8 mouse cellular contexts compared by ENCODE assay signal in the genomic region with DNA sequence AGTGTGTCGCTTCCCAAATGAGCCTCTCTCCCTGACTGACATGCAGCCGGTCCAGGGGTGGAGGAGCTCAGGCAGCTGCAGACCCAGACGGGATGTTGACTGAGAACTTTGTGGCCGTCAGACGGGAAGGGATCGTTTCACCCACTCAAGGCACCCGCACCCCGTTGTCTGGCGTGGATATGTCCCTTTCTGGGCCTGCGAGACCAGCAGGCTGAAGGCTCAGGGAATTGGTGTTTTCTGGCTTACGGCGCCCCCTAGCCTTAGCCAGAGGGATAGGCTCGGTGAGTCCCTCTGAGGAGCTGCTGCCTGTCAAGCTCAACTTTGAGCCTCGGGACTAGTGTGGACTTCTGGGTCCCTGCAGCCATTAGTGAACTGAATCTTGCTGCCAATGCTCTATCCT. TPM values are rescaled to one million over a fixed set of nuclear protein-coding genes. Genes with fewer than 3 reads are reported as not detected.
DNase-seq lines count a peak whose midpoint lies in the region; ATAC-seq and TF ChIP-seq lines count a peak whose summit lies in the region.

No protein-coding gene starts in this region.

- H3K79me3 ChIP-seq in C2C12 (ENCODE audit: low read depth), result peaks cover 7% of the 10 kb centered on the region

- TF ChIP-seq POLR2A in testis, adult 2 months (IDR thresholded peaks at IDR 0.05; ENCODE audit: control insufficient read depth, low read depth, low read length), result no peak

- 0 out of 2 replicates have a peak, but pooled peaks have one; percentile 23 for ATAC-seq in heart, embryonic 15.5 days (replicated peaks; ENCODE audit: insufficient number of reproducible peaks, insufficient read depth, low FRiP score, low read depth)
- ATAC-seq in liver, embryonic 14.5 days (ENCODE audit: insufficient read depth), result 0 out of 2 replicates have a peak, but pooled peaks have one; percentile 47
- ATAC-seq in neural tube, embryonic 12.5 days (ENCODE audit: low FRiP score, low read depth), result peak; percentile 62

- no peak for TF ChIP-seq EP300 in liver, embryonic 14.5 days (IDR thresholded peaks at IDR 0.05; ENCODE audit: low read depth)

- peak overlapping the region; percentile 66 for H3K4me2 ChIP-seq in heart, embryonic 15.5 days
- peak overlapping the region; percentile 43 for H3K4me2 ChIP-seq in liver, embryonic 14.5 days (ENCODE audit: low read depth)
- peak overlapping the region; percentile 57 for H3K4me2 ChIP-seq in neural tube, embryonic 12.5 days (replicated peaks)

- peaks cover 44% of the 10 kb centered on the region for H3K4me1 ChIP-seq in forebrain, embryonic 10.5 days
- peaks cover 13% of the 10 kb centered on the region for H3K4me1 ChIP-seq in heart, embryonic 15.5 days (replicated peaks)
- peaks cover 0 to 2% of the 10 kb centered on the region in 2 experiments; a peak in 1 of 4 replicates for H3K4me1 ChIP-seq in liver, embryonic 14.5 days (replicated peaks; ENCODE audit: control insufficient read depth in 2 of 2, insufficient read depth in 2 of 2, low read length in 1 of 2)
- peaks cover 16% of the 10 kb centered on the region for H3K4me1 ChIP-seq in neural tube, embryonic 12.5 days
- peaks cover 19% of the 10 kb centered on the region for H3K4me1 ChIP-seq in testis, adult 2 months (ENCODE audit: control insufficient read depth, insufficient read depth, low read length)

- H3K27me3 ChIP-seq in C2C12 (ENCODE audit: control insufficient read depth, insufficient read depth, insufficient read length), result no peaks in the 10 kb centered on the region
- peaks cover 44% of the 10 kb centered on the region for H3K27me3 ChIP-seq in forebrain, embryonic 10.5 days (ENCODE audit: poor library complexity, severe bottlenecking)
- no peaks in the 10 kb centered on the region; the same call in 1 of the 2 replicates for H3K27me3 ChIP-seq in heart, embryonic 15.5 days
- peaks cover 25% of the 10 kb centered on the region for H3K27me3 ChIP-seq in liver, embryonic 14.5 days (ENCODE audit: control insufficient read depth, insufficient read depth, low read length)
- peaks cover 5% of the 10 kb centered on the region for H3K27me3 ChIP-seq in neural tube, embryonic 12.5 days (replicated peaks)
- H3K27me3 ChIP-seq in testis, adult 2 months (ENCODE audit: control insufficient read depth, insufficient read depth, low read length), result no peaks in the 10 kb centered on the region

- TF ChIP-seq CTCF in C2C12 (IDR thresholded peaks at IDR 0.05; ENCODE audit: control insufficient read depth, insufficient read depth, insufficient read length), result peak; percentile 87
- peak; percentile 92 for TF ChIP-seq CTCF in liver, embryonic 14.5 days (IDR thresholded peaks at IDR 0.05; ENCODE audit: low read depth)
- TF ChIP-seq CTCF in testis, adult 2 months (IDR thresholded peaks at IDR 0.05; ENCODE audit: control insufficient read depth, insufficient read depth, insufficient replicate concordance, low read depth, low read length), result peak; percentile 94

- peak overlapping the region; percentile 74 for H3K27ac ChIP-seq in forebrain, embryonic 10.5 days
- H3K27ac ChIP-seq in heart, embryonic 15.5 days, result no peak overlapping the region
- no peak overlapping the region for H3K27ac ChIP-seq in liver, embryonic 14.5 days
- H3K27ac ChIP-seq in neural tube, embryonic 12.5 days, result no peak overlapping the region
- no peak overlapping the region for H3K27ac ChIP-seq in testis, adult 2 months (ENCODE audit: control insufficient read depth, insufficient read depth, low read depth, low read length)

- H3K9me3 ChIP-seq in forebrain, embryonic 10.5 days, result no peaks in the 10 kb centered on the region
- no peaks in the 10 kb centered on the region for H3K9me3 ChIP-seq in heart, embryonic 15.5 days (replicated peaks)
- H3K9me3 ChIP-seq in liver, embryonic 14.5 days (ENCODE audit: control insufficient read depth, low read length), result no peaks in the 10 kb centered on the region
- no peaks in the 10 kb centered on the region for H3K9me3 ChIP-seq in neural tube, embryonic 12.5 days

- H3K9ac ChIP-seq in heart, embryonic 15.5 days, result peak overlapping the region; percentile 60
- no peak overlapping the region for H3K9ac ChIP-seq in liver, embryonic 14.5 days (replicated peaks)
- 0 out of 2 replicates have a peak overlapping the region, but pooled peaks have one; percentile 38 for H3K9ac ChIP-seq in neural tube, embryonic 12.5 days

- H3K79me2 ChIP-seq in C2C12 (ENCODE audit: control insufficient read depth, insufficient read depth), result peaks cover 9% of the 10 kb centered on the region

- no peak overlapping the region for H3ac ChIP-seq in C2C12 (ENCODE audit: control insufficient read depth, insufficient read length, low read depth)

- H3K36me3 ChIP-seq in C2C12 (ENCODE audit: control insufficient read depth, insufficient read depth), result no peaks in the 10 kb centered on the region
- H3K36me3 ChIP-seq in forebrain, embryonic 10.5 days (replicated peaks), result no peaks in the 10 kb centered on the region
- no peaks in the 10 kb centered on the region for H3K36me3 ChIP-seq in heart, embryonic 15.5 days
- no peaks in the 10 kb centered on the region for H3K36me3 ChIP-seq in liver, embryonic 14.5 days (replicated peaks; ENCODE audit: control insufficient read depth, insufficient read depth, low read depth)
- no peaks in the 10 kb centered on the region for H3K36me3 ChIP-seq in neural tube, embryonic 12.5 days
- H3K36me3 ChIP-seq in testis, adult 2 months (ENCODE audit: control insufficient read depth, insufficient read depth, low read length), result no peaks in the 10 kb centered on the region

- WGBS in forebrain, embryonic 10.5 days, result 4% methylated on average over 14 of the region's 14 CpGs
- 4% methylated on average over 14 of the region's 14 CpGs for WGBS in heart, embryonic 15.5 days
- 2% methylated on average over 14 of the region's 14 CpGs for WGBS in liver, embryonic 14.5 days (ENCODE audit: insufficient replicate concordance)
- 7% methylated on average over 14 of the region's 14 CpGs for WGBS in neural tube, embryonic 12.5 days

- peak; percentile 17 for DNase-seq in c-Kit-negative CD71-positive TER-119-positive erythroid progenitor cells, embryonic 14.5 days (ENCODE audit: low read depth, low spot score)
- DNase-seq in forebrain, embryonic 10.5 days (ENCODE audit: extremely low spot score, low spot score), result peak; percentile 80
- DNase-seq in kidney, postnatal 25 days, result peak; percentile 78 to 90
- DNase-seq in liver, embryonic 14.5 days (ENCODE audit: low read depth in 3 of 3, low spot score in 3 of 3), result peak; percentile 24 to 43 (median 26)

- no peak overlapping the region for H3K4me3 ChIP-seq in C2C12 (ENCODE audit: insufficient read depth, poor library complexity, severe bottlenecking)
- H3K4me3 ChIP-seq in forebrain, embryonic 10.5 days, result peak overlapping the region; percentile 41
- peak overlapping the region; percentile 30 for H3K4me3 ChIP-seq in heart, embryonic 15.5 days
- no peak overlapping the region for H3K4me3 ChIP-seq in liver, embryonic 14.5 days (ENCODE audit: insufficient read depth in 1 of 2, low read depth in 2 of 2, low read length in 2 of 2)
- no peak overlapping the region for H3K4me3 ChIP-seq in neural tube, embryonic 12.5 days
- peak overlapping the region; percentile 35 for H3K4me3 ChIP-seq in testis, adult 2 months (ENCODE audit: control insufficient read depth, low read depth, low read length)

TF ChIP-seq in C2C12, 6 proteins besides CTCF, POLR2A, EP300 and RAD21:
- no peak for TF ChIP-seq MYOG (IDR thresholded peaks at IDR 0.05; ENCODE audit: control insufficient read depth, extremely low read depth, insufficient read length)
- no peak for TF ChIP-seq FOSL1 (IDR thresholded peaks at IDR 0.05; ENCODE audit: insufficient read depth, low read length, poor library complexity, severe bottlenecking)
- no peak for TF ChIP-seq MAX (IDR thresholded peaks at IDR 0.05)
- no peak for TF ChIP-seq USF1 (IDR thresholded peaks at IDR 0.05; ENCODE audit: low read depth)
- TF ChIP-seq CEBPB (IDR thresholded peaks at IDR 0.05; ENCODE audit: low read depth), result no peak
- TF ChIP-seq MYOD1 (IDR thresholded peaks at IDR 0.05; ENCODE audit: control insufficient read depth, insufficient read length, low read depth), result no peak

RNA-seq across cellular contexts. Expression of a gene that starts 4.1 kb away (rescaled TPM):
- 57.7 TPM for polyA plus RNA-seq in C2C12 (2012; fragmentation: generic; extraction: Trizol)
- polyA plus RNA-seq in forebrain, embryonic 10.5 days (2016; fragmentation: Nextera tagmentation; extraction: Ambion mirVana), result 22.1 and 22.4 TPM in 2 replicates
- 78.8 and 81.2 TPM in 2 replicates for polyA plus RNA-seq in heart, embryonic 15.5 days (2015; fragmentation: Nextera tagmentation; extraction: Ambion mirVana)
- polyA plus RNA-seq in liver, embryonic 14.5 days (2012; rRNA removed), result 2.7 and 3.2 TPM in 2 replicates
- polyA plus RNA-seq in liver, embryonic 14.5 days (2014; fragmentation: Nextera tagmentation; extraction: Ambion mirVana), result 3.8 and 4.8 TPM in 2 replicates
- 40.4 and 47.9 TPM in 2 replicates for polyA plus RNA-seq in neural tube, embryonic 12.5 days (2016; fragmentation: Nextera tagmentation; extraction: Ambion mirVana)
- 9.1 and 12.0 TPM in 2 replicates for polyA plus RNA-seq in testis, adult 2 months (2012; rRNA removed)

Comparison
In these comparisons a context has a peak if more than half of its experiments do, and no peak if none do; other contexts are left out.
1. H3K4me3 ChIP-seq: peak in forebrain, embryonic 10.5 days (single experiment), heart, embryonic 15.5 days (single experiment) and testis, adult 2 months (single experiment); none in C2C12 (single experiment), liver, embryonic 14.5 days (0 of 2) and neural tube, embryonic 12.5 days (single experiment).
2. DNase-seq: peak in every context shown above with its lines; median percentile 84 in kidney, postnatal 25 days; 80 in forebrain, embryonic 10.5 days; 26 in liver, embryonic 14.5 days; 17 in c-Kit-negative CD71-positive TER-119-positive erythroid progenitor cells, embryonic 14.5 days.
3. Peak in every context shown above with its lines, with median percentiles within 50 percentile points of each other: CTCF ChIP-seq, ATAC-seq and H3K4me2 ChIP-seq.